Mouse (Mus musculus): ENCODE measurements around the gene Pik3ip1.
A peak's percentile ranks its signal among the peaks of the same experiment; 100 is the strongest.

The Pik3ip1 gene

GRCm38 (mm10) chr11:3374741-3375140 is 44.5 kb downstream of the Pik3ip1 start:
- no peak for DNase-seq (ENCODE audit: low spot score in 2 of 2)

- DNase-seq (ENCODE audit: low spot score in 2 of 2), result no peak
Observed at GRCm38 (mm10) chr11:3379427-3379826, 49.2 kb downstream of the Pik3ip1 start.

- DNase-seq (ENCODE audit: low spot score in 2 of 2), result no peak
Observed at GRCm38 (mm10) chr11:3381148-3381814, 51.1 kb downstream of the Pik3ip1 start.

GRCm38 (mm10) chr11:3382602-3383594 is 52.7 kb downstream of the Pik3ip1 start:
- DNase-seq (ENCODE audit: low spot score in 2 of 2), result no peak

GRCm38 (mm10) chr11:3386941-3387368 is 56.8 kb downstream of the Pik3ip1 start:
- peak; percentile 77 to 86 for DNase-seq (ENCODE audit: low spot score in 2 of 2)

GRCm38 (mm10) chr11:3387482-3388196 is 57.4 kb downstream of the Pik3ip1 start:
- no peak for DNase-seq (ENCODE audit: low spot score in 2 of 2)

GRCm38 (mm10) chr11:3389996-3390395 is 59.8 kb downstream of the Pik3ip1 start:
- no peak for DNase-seq (ENCODE audit: low spot score in 2 of 2)

GRCm38 (mm10) chr11:3390789-3391188 is 60.6 kb downstream of the Pik3ip1 start:
- DNase-seq (ENCODE audit: low spot score in 2 of 2), result no peak

- no peak for DNase-seq (ENCODE audit: low spot score in 2 of 2)
Observed at GRCm38 (mm10) chr11:3392526-3392925, 62.3 kb downstream of the Pik3ip1 start.
